Mouse (Mus musculus) cerebellum, adult 2 months (tissue): ENCODE measurements around the gene Clk2. TPM values are rescaled to one million over a fixed set of nuclear protein-coding genes. Genes with fewer than 3 reads are reported as not detected.
"Not testable (repeated sequence)": the region's sequence is repeated elsewhere in the genome, so short reads cannot be mapped to it uniquely, and the experiment has no call there.

Source experiments
- DNase-seq, 2 experiments: peaks; one replicate each; pipeline ENCODE4 v3.0.0; 2021
- H3K27ac ChIP-seq: fragments of 200-500 bp; 2 replicates; pipeline ENCODE4 v1.5.1; 2012; ENCODE audit warnings: low read length, control low read depth, inconsistent platforms; ENCODE audit not compliant: insufficient read depth
- H3K27me3 ChIP-seq: fragments of 200-500 bp; 2 replicates; pipeline ENCODE4 v1.6.1; 2012; ENCODE audit warnings: inconsistent platforms, mild to moderate bottlenecking, low read length, moderate library complexity; ENCODE audit not compliant: control insufficient read depth, insufficient read depth
- H3K4me1 ChIP-seq: fragments of 200-500 bp; 2 replicates; pipeline ENCODE4 v1.6.1; 2011; ENCODE audit warnings: low read length; ENCODE audit not compliant: control insufficient read depth, insufficient read depth
- H3K4me3 ChIP-seq: fragments of 200-500 bp; replicated peaks from 2 replicates; pipeline ENCODE3; 2011; ENCODE audit warnings: mild to moderate bottlenecking, low read depth, low read length, control low read depth; ENCODE audit not compliant: insufficient read depth
- CTCF ChIP-seq: fragments of 200-500 bp; IDR thresholded peaks from 2 replicates; pipeline ENCODE4 v1.5.1; 2011; ENCODE audit warnings: low read depth, mild to moderate bottlenecking, control low read depth, low read length, moderate library complexity, borderline replicate concordance; ENCODE audit not compliant: insufficient read depth
- POLR2A ChIP-seq: fragments of 200-500 bp; IDR thresholded peaks from 2 replicates; pipeline ENCODE4 v1.6.1; 2011; ENCODE audit warnings: low read length, control low read depth, borderline replicate concordance; ENCODE audit not compliant: insufficient read depth
- WGBS: fragments of 180-500 bp; shearing (Covaris S2); methylation state at CpG from one replicate; pipeline ENCODE4 v1.1.7; 2018; 5-methylcytosine and 5-hydroxymethylcytosine counted together
- polyA plus RNA-seq: library from polyadenylated mRNA; depleted of rRNA; stranded (reverse); fragments of >200 nt; gene quantifications from 2 replicates; pipeline ENCODE4 v1.2.3, GENCODE M21; 2012

Clk2 gene
- polyA plus RNA-seq, 1 experiment = 75.5 TPM

DNA sequence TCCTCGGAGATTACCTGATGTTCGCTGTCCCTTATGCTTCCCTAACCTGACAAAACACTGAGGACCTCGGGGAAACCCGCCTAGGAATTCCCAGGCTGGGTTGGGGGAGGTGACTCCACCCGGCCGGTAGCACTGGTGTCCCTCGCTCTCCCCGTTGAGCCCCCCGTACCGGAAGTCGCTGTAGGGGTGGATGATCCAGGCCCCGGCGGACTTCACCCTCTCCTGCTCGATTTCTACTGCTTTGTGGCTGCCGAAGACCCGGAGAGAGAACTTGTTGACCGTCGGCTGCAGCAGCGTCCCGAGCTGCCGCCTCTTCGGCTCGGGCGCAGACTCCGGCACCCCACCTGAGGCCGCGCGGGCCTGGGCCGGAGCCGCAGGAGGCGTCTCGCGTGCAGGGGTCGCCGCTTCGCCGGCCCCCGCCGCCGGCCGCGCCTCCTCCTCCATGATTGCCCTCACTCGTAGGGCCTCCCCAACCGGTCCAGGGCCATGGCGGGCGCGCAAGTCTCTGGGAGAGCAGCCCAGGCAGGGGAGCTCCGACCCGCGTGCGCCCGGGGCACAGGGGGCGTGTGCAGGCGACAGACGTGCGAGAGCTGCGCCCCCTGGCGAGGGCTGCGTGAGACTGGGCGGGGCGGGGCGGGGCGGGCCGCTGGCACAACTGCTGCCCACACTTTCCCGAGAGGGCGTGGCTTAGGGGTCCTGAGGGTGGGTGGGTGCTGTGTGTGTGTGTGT lies 4.8 kb upstream of the Clk2 start, which contains the start of gene Hcn3:
Hcn3 (minus strand) TSS at position 581 of the 729 bp plus-strand sequence.
- no peaks in the 10 kb centered on the region for H3K27me3 ChIP-seq
- WGBS = under 1% methylated on average over 66 of the region's 66 CpGs
- TF ChIP-seq CTCF = peak; percentile 35; the same call in 1 of the 2 replicates
- TF ChIP-seq POLR2A = no peak
- H3K4me1 ChIP-seq = peaks cover 8% of the 10 kb centered on the region; the same call in 1 of the 2 replicates
- no peak within 1 kb of the TSS for H3K27ac ChIP-seq
- DNase-seq = peak; percentile 56 to 68
- H3K4me3 ChIP-seq = peak within 1 kb of the TSS; percentile 65

DNA sequence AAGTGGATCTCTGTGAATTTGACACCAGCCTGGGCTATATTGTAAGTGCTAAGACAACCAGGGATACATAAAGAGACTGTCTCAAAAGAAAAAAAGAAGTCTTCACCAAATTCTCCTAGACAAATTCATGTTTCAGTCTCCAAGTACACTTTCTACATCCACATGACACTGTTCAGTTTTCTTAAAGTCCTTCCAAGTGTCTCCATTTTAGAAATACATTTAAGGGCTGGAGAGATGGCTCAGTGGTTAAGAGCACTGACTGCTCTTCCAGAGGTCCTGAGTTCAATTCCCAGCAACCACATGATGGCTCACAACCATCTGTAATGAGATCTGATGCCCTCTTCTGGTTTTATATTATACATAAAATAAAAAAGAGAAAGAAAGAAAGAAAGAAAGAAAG lies 3.4 kb upstream of the Clk2 start:
- not testable (repeated sequence) for DNase-seq, H3K4me3 ChIP-seq, H3K4me1 ChIP-seq, H3K27ac ChIP-seq, H3K27me3 ChIP-seq

DNA sequence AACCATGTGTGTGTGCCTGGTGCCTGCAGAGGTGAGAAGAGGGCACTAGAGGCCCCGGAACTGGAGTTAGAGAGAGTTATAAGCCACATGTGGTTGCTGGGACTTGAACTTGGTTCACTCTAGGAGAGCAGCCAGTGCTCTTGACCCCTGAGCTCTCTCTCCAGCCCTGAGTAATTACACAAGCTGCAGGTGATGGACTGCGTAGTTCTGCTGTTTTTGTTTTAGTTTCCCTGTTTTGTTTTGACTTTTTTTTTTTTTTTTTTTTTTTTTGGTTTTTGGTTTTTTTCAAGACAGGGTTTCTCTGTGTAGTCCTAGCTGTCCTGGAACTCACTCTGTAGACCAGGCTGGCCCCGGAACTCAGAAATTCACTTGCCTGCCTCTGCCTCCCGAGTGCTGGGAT lies 2.8 kb upstream of the Clk2 start:
- no peak overlapping the region for H3K4me3 ChIP-seq
- TF ChIP-seq POLR2A (no peak), CTCF (no peak)
- no peaks in the 10 kb centered on the region for H3K27me3 ChIP-seq
- 88% methylated on average over 4 of the region's 4 CpGs for WGBS
- peaks cover 8% of the 10 kb centered on the region; the same call in 1 of the 2 replicates for H3K4me1 ChIP-seq
- no peak for DNase-seq
- H3K27ac ChIP-seq = no peak overlapping the region

DNA sequence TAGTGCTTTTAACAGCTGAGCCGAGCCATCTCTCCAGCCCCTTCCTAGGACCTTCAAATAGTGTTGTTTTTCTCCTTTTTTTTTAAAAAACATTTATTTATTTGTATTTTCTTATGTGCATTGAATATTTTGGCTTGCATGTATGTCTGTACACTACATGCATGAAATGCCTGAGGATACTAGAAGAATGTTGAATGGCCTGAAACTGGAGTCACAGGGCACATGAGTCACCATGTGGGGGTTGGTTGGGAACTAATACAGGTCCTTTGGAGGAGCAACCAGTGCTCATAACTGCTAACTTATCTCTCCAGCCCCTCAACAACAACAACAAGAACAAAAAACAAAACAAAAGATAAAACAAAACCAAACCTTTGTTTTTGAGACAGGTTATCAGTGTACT lies 1.5 kb upstream of the Clk2 start:
- DNase-seq = no peak
- Histone ChIP-seq H3K27me3 (no peaks in the 10 kb centered on the region), H3K4me1 (peaks cover 8% of the 10 kb centered on the region; the same call in 1 of the 2 replicates), H3K27ac (no peak overlapping the region), H3K4me3 (no peak overlapping the region)
- 80% methylated on average over 1 of the region's 1 CpGs for WGBS
- TF ChIP-seq CTCF (no peak), POLR2A (no peak)

DNA sequence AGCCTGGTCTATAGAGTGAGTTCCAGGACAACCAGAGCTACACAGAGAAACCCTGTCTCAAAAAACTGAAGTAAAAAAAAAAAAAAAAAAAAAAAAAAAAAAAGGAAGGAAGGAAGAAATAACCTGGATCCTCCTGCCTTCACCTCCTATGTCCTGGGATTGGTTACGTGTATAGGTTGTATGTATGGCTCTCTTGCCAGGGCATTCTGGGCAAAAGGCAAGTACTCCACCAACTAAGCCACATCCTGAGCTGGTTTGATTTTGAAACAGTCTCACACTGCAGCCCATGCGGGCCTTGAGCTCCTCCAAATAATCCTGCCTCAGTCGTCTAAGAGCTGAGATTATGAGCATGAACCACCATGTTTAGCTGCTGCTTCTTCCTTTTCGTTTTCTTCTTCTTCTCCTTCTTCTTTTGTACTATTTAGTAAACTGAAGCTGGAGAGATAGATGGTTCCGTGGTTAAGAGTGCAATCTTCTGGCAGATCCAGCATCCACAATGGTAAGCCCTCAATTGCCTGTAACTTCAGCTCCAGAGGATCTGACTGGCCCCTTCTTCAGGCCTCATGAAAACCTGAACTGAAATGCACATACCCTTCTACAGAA lies 851 bp upstream of the Clk2 start:
- H3K27ac ChIP-seq = 0 out of 2 replicates have a peak overlapping the region, but pooled peaks have one; percentile 26
- whole genome bisulfite sequencing = 61% methylated on average over 5 of the region's 5 CpGs
- no peaks in the 10 kb centered on the region for H3K27me3 ChIP-seq
- TF ChIP-seq POLR2A (no peak), CTCF (no peak)
- DNase-seq = no peak
- H3K4me1 ChIP-seq = peaks cover 8% of the 10 kb centered on the region; the same call in 1 of the 2 replicates
- H3K4me3 ChIP-seq = peak overlapping the region; percentile 8

DNA sequence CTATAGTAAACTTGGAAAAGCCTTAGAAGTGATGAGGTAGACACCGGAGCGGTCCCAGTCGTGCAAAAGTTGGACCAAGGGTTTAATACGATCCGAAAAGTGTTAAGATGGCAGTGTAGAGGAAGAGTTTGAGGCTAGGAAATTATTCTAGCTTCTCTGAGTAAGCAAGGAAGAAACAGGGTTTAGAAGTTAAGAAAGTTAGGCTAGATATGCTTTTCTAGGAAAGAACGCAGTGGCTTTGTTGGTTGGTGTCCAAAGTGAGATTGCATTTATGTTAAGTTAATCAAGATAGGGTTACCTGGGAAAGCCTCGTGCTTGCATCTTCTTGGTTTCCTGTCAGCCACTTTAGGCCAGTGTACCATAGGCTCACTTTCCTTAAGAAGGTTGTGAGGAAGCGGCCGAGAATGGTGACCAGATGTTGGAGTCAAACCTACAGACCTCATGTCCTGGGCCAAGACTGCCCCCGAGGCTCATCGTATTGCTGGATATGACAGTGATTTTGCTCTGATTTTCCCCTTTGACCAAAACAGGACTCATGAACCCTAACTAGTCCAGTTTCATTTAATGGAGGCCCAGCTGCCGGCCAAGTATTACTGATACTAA lies 774 bp downstream of the Clk2 start:
- Histone ChIP-seq H3K4me1 (peaks cover 5% of the 10 kb centered on the region; the same call in 1 of the 2 replicates), H3K27me3 (no peaks in the 10 kb centered on the region), H3K4me3 (peak overlapping the region; percentile 83), H3K27ac (peak overlapping the region; percentile 26)
- no peak for DNase-seq
- WGBS = 14% methylated on average over 12 of the region's 12 CpGs
- no peak for TF ChIP-seq POLR2A
- no peak for TF ChIP-seq CTCF

DNA sequence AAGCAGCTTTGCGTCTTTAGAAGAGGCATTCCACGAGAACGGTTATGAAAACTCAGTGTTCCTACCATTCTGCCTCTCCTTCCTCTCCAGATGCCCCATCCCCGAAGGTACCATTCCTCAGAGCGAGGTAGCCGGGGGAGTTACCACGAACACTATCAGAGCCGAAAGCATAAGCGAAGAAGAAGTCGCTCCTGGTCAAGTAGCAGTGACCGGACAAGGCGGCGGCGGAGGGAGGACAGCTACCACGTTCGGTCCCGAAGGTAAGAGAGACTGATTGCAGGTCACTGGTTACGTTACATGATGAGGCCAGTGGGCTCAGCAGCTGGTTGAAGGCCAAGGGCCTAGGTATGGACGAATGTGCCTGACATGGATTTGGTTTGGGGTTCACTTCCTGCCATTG lies 2.4 kb downstream of the Clk2 start:
- TF ChIP-seq CTCF (no peak), POLR2A (no peak)
- 90% methylated on average over 19 of the region's 19 CpGs for WGBS
- peak in 1 of 2 experiments; percentile 10 for DNase-seq
- Histone ChIP-seq H3K4me1 (peaks cover 2% of the 10 kb centered on the region; the same call in 1 of the 2 replicates), H3K4me3 (no peak overlapping the region), H3K27ac (no peak overlapping the region), H3K27me3 (no peaks in the 10 kb centered on the region)

DNA sequence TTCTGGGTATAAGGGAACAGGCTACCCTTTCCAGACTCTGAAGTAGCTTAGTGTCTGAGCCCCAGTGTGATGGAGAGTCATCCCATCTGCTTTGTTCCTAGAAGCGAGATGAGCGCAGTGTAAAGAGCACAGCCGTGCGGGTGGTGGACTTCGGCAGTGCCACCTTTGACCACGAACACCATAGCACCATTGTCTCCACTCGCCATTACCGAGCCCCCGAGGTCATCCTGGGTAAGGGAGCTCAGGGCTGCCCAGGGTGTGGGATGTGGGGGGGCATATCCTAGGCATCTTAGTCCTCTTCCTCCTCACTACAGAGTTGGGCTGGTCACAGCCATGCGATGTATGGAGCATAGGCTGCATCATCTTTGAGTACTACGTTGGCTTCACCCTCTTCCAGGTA lies 10.2 kb downstream of the Clk2 start:
- DNase-seq = peak in 1 of 2 experiments; percentile 8
- H3K4me3 ChIP-seq = no peak overlapping the region
- peaks cover 11% of the 10 kb centered on the region; the same call in 1 of the 2 replicates for H3K4me1 ChIP-seq
- TF ChIP-seq CTCF (no peak), POLR2A (no peak)
- WGBS = 86% methylated on average over 11 of the region's 11 CpGs
- no peaks in the 10 kb centered on the region for H3K27me3 ChIP-seq
- H3K27ac ChIP-seq = no peak overlapping the region
